Mouse (Mus musculus) urinary bladder, adult 2 months (tissue): ENCODE results near the gene Megf11. TPM values are rescaled to one million over a fixed set of nuclear protein-coding genes. Genes with fewer than 3 reads are reported as not detected.
"Not testable (repeated sequence)": the region's sequence is repeated elsewhere in the genome, so short reads cannot be mapped to it uniquely, and the experiment has no call there.

Source experiments
- DNase-seq: peaks from one replicate; pipeline ENCODE4 v3.0.0; 2022; ENCODE audit warnings: low spot score
- polyA plus RNA-seq: library from polyadenylated mRNA; depleted of rRNA; stranded (reverse); fragments of >200 nt; gene quantifications from 2 replicates; pipeline ENCODE4 v1.2.3, GENCODE M21; 2012

Gene Megf11
- polyA plus RNA-seq, 1 experiment = 0.17 TPM

DNA sequence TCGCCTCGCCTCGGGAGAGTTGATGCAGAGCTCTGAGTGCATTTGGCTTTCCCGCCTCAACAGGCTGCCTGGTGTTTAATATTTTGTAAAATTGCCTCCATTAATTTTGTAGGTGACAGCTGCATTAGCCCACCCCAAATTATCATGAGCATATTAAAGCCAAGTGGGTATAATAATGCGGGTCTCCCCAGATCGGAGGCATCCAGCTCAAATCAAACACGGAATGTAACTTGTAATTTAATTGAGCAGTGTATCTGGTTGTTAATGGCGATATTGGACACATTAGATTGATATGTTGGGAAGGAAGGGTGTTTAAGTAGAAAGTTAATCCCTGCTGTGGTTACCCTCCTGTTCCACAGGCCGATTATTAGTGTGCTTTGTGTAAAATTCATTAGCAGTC is 264.0 kb downstream of the Megf11 start:
- DNase-seq = no peak

DNA sequence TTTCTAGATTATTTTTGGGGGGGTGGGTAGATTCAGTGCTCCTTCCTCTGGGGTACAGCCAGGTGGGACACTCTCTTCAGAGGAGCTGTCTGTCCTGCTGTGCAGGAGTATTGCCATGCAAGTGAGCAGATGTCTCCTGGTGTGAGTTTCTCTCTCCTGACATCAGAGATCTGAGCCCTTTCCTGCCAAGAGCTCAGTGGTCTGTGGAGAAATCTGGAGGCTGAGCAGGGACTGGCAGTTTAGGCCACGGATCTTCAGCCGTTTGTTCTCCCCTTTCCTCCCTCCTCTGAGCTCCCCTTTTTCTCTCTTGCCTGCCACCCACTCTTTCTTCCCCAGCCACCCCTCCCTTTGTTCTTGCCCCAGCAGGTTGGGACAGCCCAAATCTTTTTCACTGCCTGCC is 264.5 kb downstream of the Megf11 start:
- no peak for DNase-seq

DNA sequence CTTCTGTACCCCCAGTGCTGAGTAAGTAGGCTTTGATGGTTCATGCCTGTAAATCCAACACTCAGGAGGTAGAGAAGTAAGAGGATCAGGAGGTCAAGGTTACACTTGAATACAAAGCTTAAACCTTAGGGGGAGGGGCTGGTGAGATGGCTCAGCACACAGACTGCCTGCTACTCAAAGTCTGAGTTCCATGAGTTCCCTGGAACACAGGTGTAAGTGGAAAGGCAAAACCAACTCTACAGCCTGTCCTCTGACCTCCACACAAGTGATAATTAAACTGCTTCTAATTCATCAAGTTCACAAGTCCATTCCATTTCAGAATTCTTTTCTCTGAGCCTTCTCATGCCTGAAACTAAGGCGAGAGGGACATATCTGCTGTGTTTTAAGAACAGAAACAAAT is 265.8 kb downstream of the Megf11 start:
- no peak for DNase-seq

DNA sequence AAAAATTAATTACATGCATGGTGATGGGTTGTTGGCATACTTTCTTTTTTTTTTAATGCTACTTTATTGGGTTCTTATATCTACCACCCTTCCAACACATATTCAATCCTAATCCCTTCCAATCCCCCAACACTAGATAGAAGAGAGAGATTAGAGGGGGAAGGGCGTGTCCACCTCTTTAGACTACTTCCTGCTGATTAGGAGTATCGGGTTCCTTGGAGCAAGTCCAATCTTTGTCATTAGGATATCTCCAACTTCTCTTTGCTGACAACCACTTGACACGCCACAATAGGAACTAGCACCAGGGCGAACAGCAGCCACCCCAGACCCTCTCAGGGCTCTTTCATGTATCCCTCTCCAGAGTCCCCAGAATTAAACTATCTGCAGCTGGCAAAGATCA is 266.3 kb downstream of the Megf11 start:
- DNase-seq = no peak

DNA sequence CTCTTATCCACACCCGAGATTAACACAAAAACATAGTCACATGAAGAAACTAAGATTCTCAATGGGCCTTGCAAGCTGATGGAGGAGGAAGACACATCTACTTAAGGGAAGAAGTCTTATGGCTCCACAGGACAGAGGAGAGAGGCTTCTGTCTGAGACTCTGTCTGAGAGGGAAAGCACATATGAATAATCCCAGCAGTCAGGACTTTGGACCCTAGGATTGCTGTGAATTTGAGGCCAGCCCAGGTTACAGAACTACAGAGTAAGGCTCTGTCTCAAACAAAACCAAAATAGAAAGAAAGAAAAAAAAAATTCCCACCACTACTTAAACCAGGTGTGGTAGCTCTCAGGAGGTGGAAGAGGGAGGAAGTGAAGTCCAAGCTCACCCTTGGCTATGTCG is 266.7 kb downstream of the Megf11 start:
- no peak for DNase-seq

DNA sequence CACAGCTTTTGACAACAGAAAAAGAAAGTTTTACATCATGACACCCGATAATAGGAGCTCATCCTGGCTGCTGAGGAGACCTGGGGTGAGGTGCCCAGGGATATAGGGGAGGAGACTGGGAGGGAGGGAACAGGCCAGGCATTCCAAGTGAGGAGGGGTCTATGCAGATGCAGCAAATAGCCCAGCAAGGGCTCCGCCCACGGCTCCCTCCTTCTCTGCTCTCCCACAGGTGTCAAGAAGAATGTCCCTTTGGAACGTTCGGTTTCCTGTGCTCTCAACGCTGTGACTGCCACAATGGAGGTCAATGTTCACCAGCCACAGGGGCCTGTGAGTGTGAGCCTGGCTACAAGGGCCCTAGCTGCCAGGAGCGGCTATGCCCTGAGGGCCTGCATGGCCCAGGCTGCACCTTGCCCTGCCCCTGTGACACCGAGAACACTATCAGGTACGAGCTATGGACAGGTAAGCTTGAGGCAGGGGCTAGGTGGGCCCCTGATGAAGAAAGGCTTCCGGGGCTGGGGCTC is 267.5 kb downstream of the Megf11 start:
- DNase-seq = no peak

DNA sequence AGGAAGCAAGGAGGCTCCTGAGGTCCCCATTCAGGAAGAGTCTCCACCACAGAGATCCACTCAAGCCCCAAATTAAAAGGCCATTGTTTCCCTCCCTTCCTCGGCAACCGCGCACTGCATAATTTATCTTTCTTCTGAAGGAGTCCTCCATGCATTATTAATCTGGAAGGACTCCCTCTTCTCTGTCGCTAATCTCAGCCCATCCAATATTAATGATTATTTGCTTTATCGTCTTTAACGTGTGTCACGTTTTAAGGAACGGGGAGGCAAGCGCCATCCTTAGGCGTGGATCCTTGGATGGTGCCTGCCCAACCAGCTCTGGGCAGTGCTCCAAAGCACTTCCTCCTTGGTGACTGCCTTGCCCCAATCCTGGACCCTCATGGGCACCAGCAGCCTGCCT is 269.3 kb downstream of the Megf11 start:
- no peak for DNase-seq

DNA sequence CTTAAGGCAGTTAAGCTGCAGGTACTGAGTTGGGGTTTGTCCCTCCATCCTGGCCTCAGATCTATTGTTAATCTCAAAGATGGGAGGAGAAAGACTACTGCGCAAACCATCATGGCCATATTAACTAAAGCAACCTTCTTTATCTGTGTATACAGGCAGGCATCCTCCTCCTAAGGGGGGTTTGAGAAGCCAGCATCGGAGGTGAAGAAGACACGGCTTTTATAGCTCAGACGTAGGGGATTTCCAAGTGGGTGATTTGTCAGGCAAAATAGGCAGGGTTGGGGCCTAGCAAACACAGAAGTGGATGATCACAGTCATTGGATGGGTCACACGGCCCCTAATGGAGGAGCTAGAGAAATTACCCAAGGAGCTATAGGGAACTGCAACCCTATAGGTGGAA is 271.2 kb downstream of the Megf11 start:
- no peak for DNase-seq

DNA sequence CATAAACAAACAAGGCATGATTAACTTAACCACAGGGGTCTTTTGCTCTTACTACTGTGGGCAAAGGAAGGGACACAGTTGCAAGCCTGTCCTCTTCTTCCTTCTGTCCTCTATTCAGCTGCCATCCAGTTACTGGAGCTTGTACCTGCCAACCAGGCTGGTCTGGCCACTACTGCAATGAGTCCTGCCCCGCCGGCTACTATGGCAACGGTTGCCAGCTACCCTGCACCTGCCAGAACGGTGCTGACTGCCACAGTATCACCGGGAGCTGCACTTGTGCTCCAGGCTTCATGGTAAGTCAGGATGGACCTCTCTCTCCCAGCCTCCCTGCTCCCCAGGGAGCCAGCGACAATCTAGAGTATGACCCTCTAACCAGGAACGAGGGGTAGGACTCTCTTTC is 274.8 kb downstream of the Megf11 start:
- no peak for DNase-seq

DNA sequence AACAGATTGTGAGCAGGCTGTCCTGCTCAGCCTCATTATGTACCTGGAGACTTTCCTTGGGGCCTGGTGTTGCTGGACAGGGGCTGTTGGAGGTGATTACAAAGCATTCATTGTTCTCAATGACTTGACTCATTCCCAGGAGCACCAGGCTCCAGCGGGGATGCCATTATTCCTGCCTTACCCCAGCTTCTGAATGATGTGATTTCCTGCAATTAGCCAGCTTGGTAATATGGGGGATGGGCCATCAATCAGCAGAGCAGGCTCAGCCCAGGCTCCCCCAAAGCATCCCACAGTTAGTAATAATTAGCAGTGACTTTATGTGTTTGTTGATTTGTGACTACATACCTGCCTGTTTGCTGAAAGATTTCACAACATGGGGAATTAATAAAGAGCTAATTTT is 279.2 kb downstream of the Megf11 start:
- no peak for DNase-seq

DNA sequence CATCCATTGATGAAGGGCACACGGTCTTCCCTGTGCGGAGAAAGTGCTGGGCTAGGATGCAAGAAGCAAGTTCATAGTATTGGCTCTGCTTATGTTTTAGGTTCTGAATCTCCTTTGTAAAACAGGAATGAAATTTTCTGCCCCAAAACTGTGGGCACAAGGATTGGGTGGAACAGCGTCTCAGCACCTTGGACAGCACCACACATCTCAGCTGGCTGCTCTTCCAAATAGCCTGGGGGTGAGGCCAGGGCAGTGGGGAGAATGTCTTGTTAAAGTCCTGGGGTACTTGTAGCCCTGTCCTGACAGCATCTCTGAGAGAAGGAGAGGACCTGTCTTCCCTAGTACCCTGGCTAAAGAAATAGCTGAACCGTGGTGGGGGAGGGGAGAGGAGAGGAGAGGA is 281.1 kb downstream of the Megf11 start:
- no peak for DNase-seq

DNA sequence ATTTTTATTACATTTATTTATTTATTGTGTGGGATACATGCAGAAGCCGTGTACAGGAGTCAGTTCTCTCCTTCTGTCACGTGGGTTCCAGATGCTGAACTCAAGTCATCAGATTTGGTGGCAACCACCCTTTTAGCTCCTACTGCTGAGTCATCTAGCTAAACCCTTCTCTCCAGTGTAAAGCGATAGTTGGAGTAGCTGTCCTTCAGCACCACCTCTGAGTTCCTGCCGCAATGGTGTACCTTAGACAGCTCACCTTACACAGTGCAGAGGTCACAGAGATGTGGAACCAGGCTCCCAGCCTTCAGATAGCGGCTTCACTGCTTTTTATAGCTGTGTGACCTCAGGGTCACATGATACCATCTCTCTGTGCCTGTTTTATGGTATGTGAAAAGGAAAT is 282.1 kb downstream of the Megf11 start:
- DNase-seq = no peak

DNA sequence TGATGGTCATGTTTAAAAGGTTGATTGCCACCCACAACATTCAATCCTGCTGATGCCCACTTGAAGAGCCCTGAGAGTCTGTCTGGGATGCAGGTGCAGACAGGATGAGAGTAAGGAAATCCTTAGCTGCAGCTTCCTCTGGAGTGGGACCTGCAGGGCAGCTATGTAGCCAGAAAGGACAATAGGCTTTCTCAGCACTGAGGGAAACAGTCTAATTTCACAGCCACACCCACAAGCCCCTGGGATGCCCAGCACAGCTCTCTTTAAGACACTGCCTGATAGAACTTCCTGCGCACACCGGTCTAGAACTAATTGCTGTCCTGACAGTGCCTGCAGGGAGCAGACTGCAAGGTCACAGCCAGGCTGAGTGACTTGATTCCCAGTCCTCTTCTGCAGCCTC is 282.6 kb downstream of the Megf11 start:
- no peak for DNase-seq

DNA sequence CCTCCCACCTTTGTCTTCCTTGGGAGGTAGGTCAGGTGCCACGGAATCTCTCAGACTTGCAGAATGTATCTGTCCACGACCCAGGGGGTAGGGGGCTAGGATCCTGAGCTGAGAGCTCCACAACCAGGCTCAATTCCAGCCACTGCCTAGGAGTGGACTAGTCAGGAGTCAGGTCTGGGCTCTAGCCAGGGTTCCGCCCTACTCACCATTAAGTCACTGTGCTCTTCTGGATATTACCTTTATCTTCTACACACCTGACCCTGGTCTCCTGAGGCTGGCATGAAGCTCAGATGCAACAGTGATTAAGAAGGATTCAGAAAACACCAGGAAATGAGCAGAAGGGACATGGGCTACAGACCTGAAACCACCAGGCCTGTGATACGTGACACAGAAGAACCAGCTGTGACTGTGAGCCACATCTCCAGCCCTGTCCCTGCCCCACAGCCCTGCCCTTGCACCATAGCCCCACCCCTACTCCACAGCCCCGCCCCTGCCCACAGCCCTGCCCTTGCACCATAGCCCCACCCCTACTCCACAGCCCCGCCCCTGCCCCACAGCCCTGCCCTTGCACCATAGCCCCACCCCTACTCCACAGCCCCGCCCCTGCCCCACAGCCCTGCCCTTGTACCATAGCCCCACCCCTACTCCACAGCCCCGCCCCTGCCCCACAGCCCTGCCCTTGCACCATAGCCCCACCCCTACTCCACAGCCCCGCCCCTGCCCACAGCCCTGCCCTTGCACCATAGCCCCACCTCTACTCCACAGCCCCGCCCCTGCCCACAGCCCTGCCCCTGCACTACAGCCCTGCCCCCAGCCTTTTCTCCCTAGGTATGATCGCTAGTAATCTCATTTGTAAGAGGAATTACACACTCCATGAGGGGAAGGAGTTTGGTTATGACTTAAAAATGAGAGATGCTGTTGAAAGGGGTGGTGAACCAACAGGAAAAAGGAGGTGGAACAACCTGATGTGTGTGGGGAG is 286.2 kb downstream of the Megf11 start:
- not testable (repeated sequence) for DNase-seq

DNA sequence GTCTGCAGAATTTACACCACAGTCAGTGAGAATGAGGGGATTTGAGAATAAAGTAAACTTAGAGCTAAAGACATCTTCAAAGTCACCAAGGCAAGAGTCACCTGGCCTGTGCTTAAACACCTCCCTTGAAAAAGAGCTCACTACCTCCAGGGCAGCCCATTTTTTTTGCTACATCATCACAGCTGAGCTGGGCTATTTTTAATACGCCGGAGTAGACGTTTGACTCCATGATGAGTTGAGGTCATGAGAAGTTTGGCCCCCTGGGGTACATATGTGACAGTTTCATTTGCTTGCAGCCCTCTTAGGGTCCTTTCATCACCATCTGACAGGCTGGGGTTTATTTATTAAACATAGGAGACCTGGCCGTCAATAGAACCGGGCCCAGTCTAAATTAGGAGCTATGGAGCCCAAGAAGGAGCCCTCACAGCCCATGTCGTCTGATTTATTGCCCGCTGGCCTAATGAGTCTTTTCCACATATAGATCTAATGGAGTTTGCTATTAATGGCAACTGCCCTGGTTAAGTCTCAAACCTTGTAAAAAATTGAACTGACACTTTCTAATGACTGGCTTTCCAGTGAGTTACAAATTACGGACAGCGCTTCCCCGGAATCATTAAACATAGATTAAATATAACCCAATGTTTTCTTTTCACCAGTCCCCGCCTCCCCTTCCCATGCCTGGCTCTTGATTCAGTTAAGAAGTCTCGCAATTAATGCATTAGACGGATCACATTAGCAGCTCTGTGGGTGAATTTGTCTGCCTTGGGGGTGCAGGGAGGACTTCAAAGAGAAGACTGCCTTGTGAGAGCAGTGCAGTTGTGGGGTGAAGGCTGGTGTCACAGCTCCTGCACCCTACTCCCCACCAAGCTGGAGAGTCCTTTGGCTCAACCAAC is 301.9 kb downstream of the Megf11 start:
- DNase-seq = no peak

DNA sequence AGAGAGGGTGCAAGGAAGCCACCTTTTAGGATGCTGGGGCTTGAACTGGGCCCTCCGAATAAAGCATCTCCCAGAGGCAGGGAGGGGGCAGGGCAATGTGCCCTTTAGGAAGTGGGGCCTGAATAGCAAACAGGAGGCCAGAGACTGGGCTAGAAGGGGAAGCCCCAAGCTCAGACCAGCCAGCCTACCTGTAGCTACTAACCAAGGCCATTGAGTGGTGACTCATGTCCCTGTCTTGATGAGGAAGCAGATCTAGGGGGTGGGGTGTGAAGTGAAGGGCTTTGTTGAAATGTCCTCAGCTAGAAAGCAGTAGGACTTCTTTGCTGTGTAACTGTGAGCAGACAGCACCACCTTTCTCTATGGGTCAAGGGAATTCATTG is 302.6 kb downstream of the Megf11 start:
- no peak for DNase-seq

DNA sequence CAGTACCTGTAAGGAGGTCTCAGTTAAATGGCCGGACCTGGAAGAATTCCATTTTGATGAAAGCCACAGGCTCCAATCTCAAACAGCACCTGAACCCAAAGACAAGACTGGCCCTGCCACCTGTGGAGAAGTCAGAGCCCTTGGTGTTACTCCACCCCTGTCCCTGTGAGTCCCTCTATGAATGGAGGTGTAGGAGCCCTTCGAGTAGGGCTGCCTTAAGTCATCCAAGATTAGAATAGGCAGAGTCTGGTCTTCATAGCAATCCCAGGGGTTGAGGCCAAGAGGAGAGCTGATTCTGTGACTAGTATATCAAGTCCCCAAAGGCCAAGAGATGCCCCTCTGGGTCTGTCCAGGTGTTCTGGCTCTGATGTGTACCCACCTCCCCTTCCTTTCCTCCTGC is 305.3 kb downstream of the Megf11 start:
- DNase-seq = no peak

DNA sequence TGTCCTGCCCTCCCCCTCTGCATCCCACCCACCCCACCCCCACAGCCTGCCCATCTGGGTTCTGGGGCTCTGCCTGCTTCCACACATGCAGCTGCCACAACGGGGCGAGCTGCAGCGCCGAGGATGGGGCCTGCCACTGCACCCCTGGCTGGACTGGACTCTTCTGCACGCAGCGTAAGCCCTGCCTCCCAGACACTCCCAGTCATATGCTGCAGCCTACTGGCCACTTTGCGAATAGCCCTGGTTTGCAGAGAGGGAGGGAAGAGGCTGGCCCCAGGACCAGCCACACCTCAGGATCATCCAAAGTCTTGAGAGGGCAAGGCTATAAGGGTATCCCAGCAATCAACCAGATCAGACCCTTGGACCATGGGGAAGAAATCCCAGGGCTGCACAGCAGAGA is 305.8 kb downstream of the Megf11 start:
- DNase-seq = no peak

DNA sequence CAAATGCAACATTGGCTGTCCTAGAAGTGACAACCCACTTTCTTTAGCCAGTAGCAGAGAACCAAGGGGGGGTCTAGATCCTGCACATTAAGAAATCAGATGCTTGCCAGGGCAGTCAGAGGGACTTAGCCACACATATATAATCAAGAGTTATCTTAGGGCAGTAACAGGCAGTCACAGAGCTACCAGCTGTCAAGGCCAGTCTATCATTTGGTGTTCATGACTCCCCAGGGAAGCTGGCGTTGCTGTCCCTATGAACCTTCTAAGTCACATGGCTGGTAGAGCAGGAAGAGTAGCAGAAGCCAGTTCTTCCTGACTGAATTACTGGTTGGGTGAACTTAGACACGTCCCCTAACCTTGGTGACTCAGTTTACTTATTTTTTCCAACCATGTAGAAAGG is 307.7 kb downstream of the Megf11 start:
- no peak for DNase-seq

DNA sequence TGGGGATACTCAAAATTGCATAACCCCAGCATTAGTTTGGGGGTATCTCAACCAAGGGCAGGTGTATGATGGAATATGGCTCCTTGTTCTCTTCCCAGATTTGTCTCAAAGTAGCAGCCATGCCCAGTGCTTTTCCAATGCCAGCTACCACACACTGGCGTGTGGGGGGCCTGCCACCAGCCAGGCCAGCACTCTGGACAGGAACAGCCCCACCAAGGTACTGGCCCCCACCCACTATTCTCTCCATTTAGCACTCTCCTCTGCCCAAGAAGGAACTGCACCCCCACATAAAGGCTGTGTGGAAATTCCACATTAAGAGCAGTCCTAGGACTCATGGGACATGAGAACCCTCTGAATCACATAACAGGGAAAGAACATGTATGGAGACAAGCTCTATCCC is 309.8 kb downstream of the Megf11 start:
- no peak for DNase-seq

DNA sequence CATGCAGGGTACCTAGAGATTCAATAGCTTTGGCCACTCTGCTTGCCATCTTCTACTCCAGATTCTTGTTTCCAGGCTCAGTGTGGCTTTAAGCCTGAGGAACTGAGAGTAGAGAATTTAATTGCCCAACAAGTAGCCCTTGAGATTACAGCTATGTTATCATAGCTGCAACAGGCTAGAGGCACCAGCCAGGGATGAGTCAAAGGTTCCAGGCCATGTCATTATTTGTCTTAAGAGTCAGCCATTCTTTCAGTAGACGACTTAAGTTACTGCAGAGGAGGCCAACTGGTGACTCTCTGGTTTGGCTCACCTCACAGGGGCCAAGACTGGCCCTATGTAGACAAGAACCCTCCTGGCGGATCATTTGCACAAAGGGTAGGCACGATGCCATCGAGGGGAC is 311.0 kb downstream of the Megf11 start:
- no peak for DNase-seq

DNA sequence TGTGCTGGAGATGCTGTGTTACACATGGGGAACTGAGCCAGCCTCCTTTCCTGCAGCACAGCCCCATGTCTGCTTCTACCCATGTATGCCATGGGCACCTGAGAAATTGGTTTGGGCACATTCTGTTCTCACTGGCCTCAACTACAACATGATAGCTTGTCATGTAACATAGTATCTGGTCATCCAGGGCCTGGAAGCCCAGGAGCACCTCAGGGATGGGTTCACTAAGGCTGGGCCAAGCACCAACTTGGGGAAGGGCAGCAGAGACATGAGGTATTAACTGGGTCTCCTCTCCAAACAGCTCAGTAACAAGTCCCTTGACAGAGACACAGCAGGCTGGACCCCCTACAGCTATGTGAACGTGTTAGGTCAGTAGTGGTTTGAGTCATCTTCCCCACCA is 311.6 kb downstream of the Megf11 start:
- no peak for DNase-seq

DNA sequence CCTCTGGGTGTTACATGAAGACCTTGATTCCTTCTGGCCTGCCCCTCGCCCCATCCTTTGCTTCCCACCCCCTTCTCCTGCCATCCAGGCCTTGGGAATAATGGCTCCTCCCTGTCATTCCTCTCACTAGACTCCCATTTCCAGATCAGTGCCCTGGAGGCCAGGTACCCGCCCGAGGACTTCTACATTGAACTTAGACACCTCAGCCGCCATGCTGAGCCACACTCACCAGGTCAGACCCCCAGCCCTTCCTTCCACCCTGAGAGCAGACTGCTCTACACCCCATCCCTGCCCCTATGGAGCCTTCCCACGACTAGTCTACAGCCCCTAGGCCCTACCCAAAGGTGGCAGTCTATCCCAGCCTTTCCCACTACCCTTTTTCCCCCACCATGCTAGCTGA is 312.3 kb downstream of the Megf11 start:
- DNase-seq = no peak
